Mouse (Mus musculus) T-cell, adult 2 months (primary cell): ENCODE measurements around the gene Uqcrq.
"Not testable (repeated sequence)": the region's sequence is repeated elsewhere in the genome, so short reads cannot be mapped to it uniquely, and the experiment has no call there.

Experiments used
- DNase-seq: peaks from one replicate; pipeline ENCODE4 v3.0.0; 2022; ENCODE audit warnings: low spot score

The Uqcrq gene

GRCm38 (mm10) chr11:53451361-53451760 is 20.7 kb upstream of the Uqcrq start:
- no peak for DNase-seq

GRCm38 (mm10) chr11:53450070-53450705 is 19.6 kb upstream of the Uqcrq start:
- peak; percentile 34 for DNase-seq

DNA sequence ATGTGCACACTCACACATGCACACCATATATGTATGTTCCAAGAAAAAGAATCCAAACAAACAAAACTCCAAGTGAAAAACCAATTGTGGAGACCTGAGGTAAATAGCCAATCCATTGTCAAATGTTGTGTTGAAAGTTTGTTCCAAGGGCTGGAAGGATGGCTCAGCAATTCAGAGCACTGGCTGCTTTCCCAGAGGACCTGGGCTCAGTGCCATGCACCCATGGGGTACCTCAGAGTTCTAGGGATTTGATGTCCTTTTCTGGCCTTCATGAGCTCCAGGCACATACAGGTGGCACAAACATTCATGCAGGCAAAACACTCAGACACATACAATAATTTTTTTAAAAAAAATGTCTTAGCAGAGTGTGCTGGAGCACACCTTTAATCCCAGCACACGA is 17.9 kb upstream of the Uqcrq start:
- DNase-seq, result no peak

GRCm38 (mm10) chr11:53447996-53448395 is 17.4 kb upstream of the Uqcrq start:
- DNase-seq, result no peak

DNA sequence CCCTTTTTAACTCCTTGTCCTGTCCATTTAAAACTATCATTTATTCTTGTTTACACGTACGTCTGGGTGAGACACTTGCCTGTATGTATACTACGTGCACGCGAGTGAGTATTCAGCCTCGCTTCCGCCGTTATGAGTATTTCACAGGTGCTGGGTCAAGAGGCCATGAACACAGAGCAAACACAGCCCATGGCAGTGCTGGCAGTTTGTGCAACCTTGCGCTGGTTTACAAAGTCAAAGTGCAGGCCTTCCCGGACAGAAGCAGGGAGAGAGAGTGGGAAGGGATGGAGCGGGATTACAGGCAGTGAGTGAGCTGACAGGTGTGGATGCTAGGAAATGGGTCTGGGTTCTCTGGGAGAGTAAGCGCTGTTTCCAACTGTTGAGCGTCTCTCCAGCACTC is 15.6 kb upstream of the Uqcrq start:
- no peak for DNase-seq

GRCm38 (mm10) chr11:53445562-53445961 is 14.9 kb upstream of the Uqcrq start:
- no peak for DNase-seq

DNA sequence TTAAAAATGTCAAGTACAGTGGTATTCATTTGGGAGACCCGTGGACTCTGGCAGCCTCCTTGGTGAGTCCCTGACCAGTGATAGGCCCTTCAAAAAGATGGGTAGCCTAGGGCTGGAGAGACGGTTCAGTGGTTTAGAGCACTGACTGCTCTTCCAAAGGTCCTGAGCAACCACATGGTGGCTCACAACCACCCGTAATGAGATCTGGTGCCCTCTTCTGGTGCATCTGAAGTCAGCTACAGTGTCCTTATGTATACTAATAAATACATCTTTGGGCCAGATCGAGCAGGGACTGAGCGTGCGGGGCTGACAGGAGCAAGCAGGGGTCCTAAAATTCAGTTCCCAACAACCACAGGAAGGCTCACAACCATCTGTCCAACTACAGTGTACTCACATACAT is 13.2 kb upstream of the Uqcrq start:
- peak; percentile 56 for DNase-seq

DNA sequence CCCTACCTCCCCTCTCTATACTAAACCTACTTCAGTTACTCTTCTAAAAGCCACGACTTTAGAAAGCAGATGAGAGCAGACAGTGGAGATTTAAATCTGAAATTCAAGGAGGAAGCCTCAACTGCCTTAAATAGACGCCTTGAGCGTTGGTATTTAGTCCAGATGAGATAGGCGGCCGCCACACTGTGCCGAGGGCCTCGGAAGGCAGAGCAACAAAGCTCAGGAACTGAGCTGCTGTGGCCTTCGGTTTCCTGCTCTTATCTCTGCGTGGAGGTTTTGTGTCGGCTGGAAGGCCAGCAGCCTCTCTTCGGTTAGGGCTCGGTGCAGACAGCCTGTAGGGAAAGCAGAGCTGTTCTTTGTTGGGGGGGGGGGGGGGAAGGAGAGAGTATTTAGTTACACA is 11.3 kb upstream of the Uqcrq start:
- peak; percentile 37 for DNase-seq

DNA sequence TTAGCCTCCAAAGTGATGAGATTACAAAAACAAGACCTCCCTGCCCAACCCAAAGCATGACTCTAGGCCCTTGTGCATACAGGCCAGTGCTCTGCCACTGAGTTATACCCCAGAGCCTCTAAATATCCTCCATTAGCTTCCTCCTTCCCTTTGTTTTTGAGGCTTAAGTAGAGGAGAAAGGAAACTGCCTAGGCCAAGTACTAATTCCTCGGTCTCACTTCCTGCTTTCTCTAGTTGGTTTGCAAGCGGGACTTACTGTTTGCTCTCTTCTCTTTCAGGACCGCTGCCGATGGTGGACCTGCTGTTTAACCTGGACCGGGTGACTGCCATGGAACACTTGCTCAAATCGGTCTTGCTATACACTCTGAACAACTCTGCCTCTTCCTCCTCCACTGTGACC is 5.7 kb upstream of the Uqcrq start:
- DNase-seq, result no peak

- DNase-seq, result no peak
These were observed 4.9 kb upstream of the Uqcrq start for GRCm38 (mm10) chr11:53435504-53435903.

DNA sequence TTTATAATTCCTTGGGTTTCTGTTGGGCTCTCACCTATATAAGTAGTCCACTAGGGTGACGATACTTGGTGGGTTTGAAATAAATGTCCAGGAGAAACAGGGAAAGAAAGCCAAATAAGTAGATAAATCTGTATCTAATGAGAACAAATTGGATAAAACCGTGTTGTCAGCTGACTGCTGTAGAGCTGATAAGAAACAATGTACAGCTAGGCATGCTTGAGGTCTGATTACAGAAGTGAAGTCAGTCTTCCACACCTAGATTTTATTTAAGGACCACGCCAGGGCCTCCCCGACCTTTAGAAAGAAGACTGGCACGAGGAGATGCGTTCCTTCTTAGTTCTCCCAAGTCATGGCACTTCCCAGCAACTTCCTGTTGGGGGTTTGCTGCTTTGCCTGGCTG is 2.4 kb upstream of the Uqcrq start:
- no peak for DNase-seq

DNA sequence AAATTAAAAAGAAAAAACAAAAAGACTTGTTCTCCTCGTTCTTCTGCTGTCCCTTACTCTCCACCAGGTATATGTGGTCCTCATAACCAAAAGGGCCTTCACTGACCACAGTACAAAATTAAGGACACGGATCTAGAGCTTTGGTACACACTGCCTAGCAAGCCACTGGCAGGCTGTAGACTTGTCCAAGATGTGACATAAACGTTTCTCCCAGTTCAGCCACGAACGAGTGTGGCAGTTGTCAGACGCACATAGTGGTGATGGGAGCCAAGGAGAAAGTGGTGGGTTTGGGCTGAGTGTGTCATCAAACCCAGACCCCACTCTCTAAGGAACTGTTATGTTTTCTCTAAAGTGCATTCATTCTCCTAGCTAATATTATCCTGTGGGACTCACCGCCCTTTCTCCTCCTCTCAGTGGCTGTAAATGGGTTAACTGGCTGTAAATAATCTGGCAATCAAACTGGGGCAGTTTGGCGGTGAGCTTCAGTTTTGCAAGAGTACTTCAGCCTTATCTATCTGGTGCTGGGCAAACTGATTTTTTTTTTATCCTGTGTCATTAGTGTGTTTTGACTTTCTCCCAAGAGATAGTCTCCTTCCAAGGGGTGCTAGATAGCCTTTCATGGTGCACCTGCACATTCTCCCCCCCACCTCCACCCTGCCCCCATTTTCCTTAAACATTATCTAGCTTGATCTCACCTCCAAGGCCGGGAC is 871 bp upstream of the Uqcrq start:
- DNase-seq, result no peak

GRCm38 (mm10) chr11:53430300-53430669 is 346 bp downstream of the Uqcrq start:
- DNase-seq, result no peak

DNA sequence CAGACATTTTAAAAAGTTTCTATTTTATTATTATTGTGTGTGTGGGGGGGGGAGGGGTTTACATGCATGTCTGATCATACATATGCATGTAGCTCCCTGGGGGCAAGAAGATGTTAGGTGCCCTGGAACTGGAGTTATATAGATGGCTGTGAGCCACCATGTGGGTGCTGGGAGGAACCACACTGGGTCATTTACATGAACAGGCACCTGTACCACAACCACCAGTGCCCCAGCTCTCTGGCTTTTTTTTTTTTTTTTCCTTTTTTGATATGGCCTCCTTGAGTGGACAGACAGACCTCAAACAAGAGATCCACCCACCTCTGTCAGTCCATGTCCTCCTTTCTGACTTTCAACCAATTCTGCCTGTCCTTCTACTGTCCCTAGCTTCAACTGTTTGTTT is 1.4 kb downstream of the Uqcrq start:
- no peak for DNase-seq

GRCm38 (mm10) chr11:53428716-53429057 is 1.9 kb downstream of the Uqcrq start:
- no peak for DNase-seq

- DNase-seq, result no peak
These were observed 2.5 kb downstream of the Uqcrq start for GRCm38 (mm10) chr11:53427993-53428715.

DNA sequence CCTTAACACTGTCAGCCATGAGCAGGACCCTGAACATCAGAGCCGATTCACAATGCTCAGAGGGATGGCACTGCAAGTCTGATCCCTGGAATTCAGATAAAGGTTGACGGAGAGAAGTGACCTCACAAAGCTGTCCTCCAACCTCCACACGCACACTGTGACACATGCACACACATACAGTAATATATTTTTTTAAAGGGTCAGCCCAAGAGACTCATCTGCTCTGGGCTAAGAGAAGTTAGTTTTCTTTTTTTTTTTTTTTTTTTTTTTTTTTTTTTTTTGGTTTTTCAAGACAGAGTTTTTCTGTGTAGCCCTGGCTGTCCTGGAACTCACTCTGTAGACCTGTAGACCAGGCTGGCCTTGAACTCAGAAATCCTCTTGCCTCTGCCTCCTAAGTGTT is 3.7 kb downstream of the Uqcrq start:
- not testable (repeated sequence) for DNase-seq

DNA sequence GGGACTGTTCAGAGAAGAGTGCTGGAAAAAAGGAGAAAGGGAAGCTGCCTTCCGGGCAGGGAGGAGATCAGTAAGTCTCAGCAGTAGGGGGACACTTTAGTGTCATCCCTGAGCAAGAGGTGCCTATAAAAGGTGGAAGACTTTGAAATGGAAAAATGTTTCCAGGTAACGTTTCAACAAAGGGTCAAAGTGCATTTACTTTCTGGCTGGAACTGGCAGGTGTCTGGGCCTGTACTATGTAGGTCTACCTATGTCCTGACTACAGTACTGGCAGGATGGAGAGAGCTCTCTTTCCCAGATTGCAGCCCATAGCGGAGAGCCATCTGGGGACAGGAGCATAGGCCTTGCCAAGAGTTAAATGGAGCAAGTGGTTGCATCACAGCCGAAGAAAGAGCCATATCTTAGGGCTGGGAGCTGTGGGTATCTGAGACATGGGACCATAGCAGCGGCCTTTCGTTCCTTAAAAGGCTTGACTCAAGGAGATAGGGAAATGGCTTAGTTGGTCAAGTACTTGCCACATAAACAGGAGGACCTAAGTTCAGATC is 4.8 kb downstream of the Uqcrq start:
- DNase-seq, result no peak

DNA sequence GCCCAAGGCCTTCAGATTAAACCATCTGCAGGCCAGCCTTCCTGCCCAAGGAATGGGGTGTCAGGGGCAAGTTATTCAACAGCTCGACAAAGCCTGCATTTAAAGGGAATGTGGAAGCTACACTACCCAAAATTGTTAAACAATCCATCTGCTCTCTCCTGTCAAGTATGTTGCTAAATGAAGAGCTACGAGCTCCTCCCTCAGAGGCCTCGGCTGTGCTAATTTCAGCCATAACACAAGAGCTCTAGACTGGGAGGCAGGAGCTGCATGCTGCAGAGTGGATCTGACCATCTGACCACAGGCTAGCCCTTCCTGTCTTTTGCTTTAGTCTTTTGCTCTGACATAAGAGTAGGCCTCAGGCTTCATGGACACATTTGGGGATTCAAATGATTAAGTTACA is 5.4 kb downstream of the Uqcrq start:
- no peak for DNase-seq

DNA sequence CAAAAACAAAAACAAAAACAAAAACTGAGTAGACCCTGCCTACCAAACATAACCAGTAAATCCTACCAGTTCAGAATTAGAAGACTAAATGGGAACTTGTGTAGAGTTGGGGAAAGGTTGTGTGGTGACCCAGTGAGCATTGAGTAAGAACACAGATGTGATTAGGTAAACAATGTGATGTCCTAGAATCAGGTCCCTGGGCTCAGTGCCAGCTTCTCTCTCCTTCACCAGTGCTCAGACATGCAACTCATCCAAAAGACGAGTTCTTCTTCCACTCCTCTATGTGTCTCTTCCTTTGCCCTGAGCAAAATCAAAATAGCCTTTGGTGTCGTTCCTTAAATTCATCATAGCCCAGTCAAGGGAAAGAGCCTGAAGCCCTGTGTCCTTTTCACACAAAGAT is 5.8 kb downstream of the Uqcrq start:
- DNase-seq, result no peak

DNA sequence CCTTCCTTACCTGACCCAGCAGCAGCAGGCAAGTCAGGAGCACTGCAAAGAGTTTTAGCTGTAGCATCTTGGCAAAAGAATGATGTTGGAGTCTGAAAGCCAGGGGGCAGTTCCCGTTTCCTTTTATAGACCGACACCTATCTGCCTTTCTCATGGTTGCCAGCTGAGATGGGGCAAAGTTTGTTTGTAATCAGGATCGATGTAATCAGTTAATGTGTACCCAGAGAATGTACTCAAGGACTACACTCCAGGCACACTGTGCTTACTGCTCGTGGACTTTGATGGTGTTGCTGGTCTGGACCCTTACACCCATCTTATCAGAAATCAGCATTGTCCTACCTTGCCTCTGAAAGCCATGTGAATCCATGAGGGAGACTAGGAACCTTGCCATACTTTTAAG is 7.6 kb downstream of the Uqcrq start, which contains the start of gene Leap2:
Gene Leap2, minus strand, starts transcription at position 135 of the 400 bp plus-strand sequence.
- no peak for DNase-seq

DNA sequence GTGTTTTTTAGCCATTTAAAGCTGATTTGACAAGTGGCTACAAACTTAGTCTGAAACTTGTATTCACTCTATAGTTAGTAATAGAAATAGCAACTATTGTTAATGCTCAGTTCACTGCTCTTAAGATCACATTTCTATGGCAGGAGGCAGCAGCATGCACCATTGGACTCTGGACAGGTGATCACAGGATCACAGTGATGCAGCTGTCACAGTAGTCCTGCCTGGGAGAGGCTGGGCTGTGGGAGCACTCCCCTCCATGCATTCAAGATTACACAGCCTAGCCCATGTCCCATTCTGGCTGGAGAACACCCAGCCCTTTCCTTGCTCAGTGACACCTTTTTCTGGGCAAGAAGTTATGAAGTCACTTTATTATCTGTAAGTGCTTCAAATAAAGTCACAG is 12.6 kb downstream of the Uqcrq start:
- no peak for DNase-seq

DNA sequence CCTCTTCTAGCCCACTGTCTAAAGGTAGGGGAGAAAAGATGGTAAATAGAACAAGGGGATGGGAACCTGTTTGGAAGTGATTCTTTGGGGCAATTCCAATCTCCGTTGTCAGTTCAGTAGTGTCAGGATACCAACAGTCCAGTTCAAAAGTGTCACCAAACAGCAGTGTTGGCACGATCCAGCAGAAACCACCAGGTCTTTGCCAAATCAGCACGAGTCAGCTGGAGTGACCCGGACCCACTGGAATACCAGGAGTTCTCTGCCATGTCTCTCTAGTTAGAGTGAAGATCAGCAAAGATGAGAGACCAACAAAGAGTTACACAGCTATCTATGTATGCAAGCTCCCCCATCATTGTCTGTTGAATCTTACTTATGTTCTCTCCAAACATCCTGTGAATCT is 16.8 kb downstream of the Uqcrq start:
- no peak for DNase-seq
